Mouse (Mus musculus) embryonic facial prominence, embryonic 10.5 days (tissue): ENCODE measurements at regions not wholly inside any gene's neighbourhood (a gene's known extent, or its start where the extent isn't known, plus 50 kb on each side); places are given as distances from the start of the nearest gene placed in this dataset.
A peak's percentile ranks its signal among the peaks of the same experiment; 100 is the strongest.

Experiments used
- DNase-seq: peaks from one replicate; pipeline ENCODE4 v3.0.0-alpha.2; 2017; ENCODE audit warnings: low spot score
- H3K27ac ChIP-seq: fragments of 300-500 bp; sonication (generic); replicated peaks from 2 replicates; pipeline ENCODE4 v1.5.1; 2016; ENCODE audit warnings: mild to moderate bottlenecking
- H3K27me3 ChIP-seq: fragments of 300-500 bp; sonication (generic); replicated peaks from 2 replicates; pipeline ENCODE4 v1.6.1; 2016; ENCODE audit warnings: low read depth, mild to moderate bottlenecking; ENCODE audit not compliant: poor library complexity, severe bottlenecking
- H3K36me3 ChIP-seq: fragments of 300-500 bp; sonication (generic); replicated peaks from 2 replicates; pipeline ENCODE4 v1.6.1; 2016; ENCODE audit warnings: mild to moderate bottlenecking, moderate library complexity
- H3K4me1 ChIP-seq: fragments of 300-500 bp; sonication (generic); 2 replicates; pipeline ENCODE4 v1.6.1; 2016
- H3K4me3 ChIP-seq: fragments of 300-500 bp; sonication (generic); 2 replicates; pipeline ENCODE4 v1.5.1; 2016; ENCODE audit warnings: mild to moderate bottlenecking, moderate library complexity
- H3K9me3 ChIP-seq: fragments of 300-500 bp; sonication (generic); 2 replicates; pipeline ENCODE4 v1.6.1; 2016; ENCODE audit warnings: mild to moderate bottlenecking
- WGBS: fragments of 180-500 bp; shearing (Covaris S2); methylation state at CpG from one replicate; pipeline ENCODE4 v1.1.7; 2016; 5-methylcytosine and 5-hydroxymethylcytosine counted together

DNA sequence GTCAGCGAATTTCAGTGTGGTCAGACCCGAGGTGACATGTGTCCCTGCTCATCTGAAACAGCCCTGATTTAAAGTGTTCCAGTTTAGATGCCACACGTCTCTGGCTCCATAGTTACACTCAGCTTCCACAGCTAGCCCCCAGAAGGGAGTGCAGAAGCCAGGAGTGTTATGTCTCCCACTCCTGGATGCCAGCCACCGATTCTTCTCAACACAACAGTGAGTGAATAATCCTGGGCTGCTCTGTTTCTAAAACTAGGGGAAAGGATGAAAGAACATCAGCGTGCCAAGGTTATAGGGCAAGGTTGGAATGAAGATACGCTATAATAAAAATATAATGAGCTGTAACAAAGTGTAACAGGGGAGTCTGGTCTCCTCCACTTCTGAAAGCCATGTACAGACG, 51.5 kb upstream of the Stmnd1 start:
- Histone ChIP-seq H3K27me3 (no peaks in the 10 kb centered on the region), H3K27ac (no peak overlapping the region), H3K36me3 (no peaks in the 10 kb centered on the region), H3K4me1 (peaks cover 12% of the 10 kb centered on the region), H3K9me3 (no peaks in the 10 kb centered on the region), H3K4me3 (no peak overlapping the region)
- 87% methylated on average over 7 of the region's 7 CpGs for WGBS
- DNase-seq: no peak

DNA sequence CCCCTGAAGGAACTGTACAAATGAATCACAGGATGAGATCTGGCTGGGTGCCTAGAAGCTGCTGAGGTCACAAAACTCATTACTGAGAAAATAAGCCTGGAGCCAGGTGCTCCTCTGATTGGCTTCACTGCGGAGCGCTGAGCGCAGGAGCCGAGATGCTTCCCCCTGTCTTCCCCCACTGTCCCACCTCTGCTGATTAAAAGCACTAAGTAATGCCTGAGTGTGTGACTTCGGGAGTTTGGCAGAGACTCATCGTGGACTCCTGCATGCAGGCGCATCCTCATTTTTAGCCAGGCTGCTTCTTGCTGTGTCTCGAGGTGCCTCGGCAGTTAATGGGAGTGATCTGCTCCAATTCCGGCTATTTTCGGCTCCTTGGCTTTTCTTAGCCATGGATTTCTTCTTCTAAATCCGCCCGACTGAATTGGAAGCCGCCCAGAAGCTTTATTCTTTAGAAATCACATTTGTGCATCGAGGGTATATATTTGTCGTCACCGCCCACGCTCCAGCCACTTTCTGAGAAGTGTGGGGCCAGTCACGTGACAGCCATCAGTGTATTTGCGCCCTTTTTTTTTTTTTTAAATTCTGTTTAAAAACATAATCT, 55.3 kb upstream of the Stmnd1 start:
- Histone ChIP-seq H3K4me3 (no peak overlapping the region), H3K4me1 (peaks cover 14% of the 10 kb centered on the region), H3K27me3 (no peaks in the 10 kb centered on the region), H3K9me3 (no peaks in the 10 kb centered on the region), H3K36me3 (no peaks in the 10 kb centered on the region), H3K27ac (no peak overlapping the region)
- no peak for DNase-seq
- WGBS: 82% methylated on average over 20 of the region's 20 CpGs

DNA sequence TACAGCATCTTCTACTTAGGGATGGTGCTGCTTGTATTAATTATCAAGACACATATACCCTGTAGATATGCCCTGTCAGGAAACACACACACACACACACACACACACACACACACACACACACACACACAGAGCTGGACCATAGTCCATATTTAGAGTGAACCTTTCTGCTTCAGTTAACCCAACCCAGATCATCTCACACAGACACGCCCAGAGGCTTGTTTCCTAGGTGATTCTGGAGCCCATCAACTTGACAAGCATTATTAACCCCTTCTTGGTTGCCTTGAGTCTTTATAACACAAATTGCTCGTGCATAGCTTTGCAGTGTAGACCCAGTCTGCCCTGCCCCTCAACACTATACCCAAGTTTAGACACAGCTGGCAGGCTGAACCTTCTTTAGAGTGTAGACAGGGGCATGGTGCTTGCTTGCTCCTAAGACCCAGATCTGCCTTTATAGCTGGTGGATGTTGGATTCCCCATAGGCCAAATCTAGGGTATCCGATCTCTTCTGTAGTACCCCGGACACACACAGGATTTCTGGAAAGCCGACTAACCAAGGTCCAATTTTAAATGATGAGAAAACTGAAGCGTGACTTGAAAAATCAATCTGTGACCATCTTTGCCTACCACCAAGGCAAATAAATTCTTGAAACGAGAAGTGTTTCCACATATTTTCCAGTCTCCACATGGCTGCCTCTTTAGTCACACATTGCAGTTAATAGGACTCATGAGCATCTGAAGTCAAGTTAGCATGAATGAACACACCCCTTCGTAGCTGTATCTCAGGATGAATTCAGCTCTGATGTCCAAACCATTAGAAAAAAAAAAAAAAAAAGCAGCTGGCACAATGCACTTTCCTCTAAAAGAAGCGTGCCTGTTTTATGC, 56.3 kb upstream of the Stmnd1 start:
- no peaks in the 10 kb centered on the region for H3K36me3 ChIP-seq
- H3K4me1 ChIP-seq: peaks cover 14% of the 10 kb centered on the region
- no peak overlapping the region for H3K4me3 ChIP-seq
- DNase-seq: peak; percentile 21
- no peak overlapping the region for H3K27ac ChIP-seq
- no peaks in the 10 kb centered on the region for H3K9me3 ChIP-seq
- WGBS: 76% methylated on average over 9 of the region's 9 CpGs
- H3K27me3 ChIP-seq: no peaks in the 10 kb centered on the region

DNA sequence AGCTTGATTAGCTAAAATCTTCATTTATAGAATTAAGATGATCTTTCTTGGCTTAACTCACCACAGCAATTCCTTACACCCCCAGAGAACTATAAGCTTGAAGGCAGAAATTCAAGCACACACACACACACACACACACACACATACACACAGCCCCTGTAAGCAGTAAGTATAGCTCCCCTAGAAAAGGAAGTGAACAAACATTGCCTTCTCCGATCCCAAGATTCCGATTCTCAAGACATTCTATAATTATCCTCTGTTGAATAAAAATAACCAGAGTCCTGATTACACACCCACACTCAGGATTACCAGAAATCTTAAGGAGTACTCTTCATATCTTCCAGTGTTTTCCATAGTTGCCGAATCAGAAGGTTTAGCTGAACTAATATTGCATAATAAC, 70.0 kb upstream of the Stmnd1 start:
- H3K36me3 ChIP-seq: no peaks in the 10 kb centered on the region
- no peaks in the 10 kb centered on the region for H3K27me3 ChIP-seq
- no peak overlapping the region for H3K4me3 ChIP-seq
- 87% methylated on average over 3 of the region's 3 CpGs for WGBS
- no peak overlapping the region for H3K27ac ChIP-seq
- no peaks in the 10 kb centered on the region for H3K9me3 ChIP-seq
- DNase-seq: no peak
- peaks cover 9% of the 10 kb centered on the region for H3K4me1 ChIP-seq

DNA sequence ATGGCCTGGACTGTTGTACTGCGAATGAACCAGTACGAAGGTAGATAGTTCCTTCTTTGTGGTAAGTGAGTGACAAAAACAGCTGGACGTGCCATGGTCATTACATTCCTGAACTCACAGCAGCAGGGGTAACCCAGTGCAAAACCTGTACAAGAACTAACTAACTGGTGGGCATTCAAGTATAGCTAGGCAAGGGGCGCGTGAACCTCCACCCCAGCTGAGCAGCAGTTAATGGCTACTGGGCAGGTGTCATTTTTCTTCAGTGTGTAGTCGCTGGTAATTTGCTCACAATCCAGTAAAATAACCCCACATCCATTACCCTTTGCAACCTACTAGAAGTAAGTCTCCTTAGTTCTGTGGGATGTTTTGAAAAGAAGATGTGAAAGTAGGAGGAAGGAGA, 70.9 kb upstream of the Stmnd1 start:
- no peak overlapping the region for H3K4me3 ChIP-seq
- peaks cover 9% of the 10 kb centered on the region for H3K4me1 ChIP-seq
- H3K27ac ChIP-seq: no peak overlapping the region
- no peaks in the 10 kb centered on the region for H3K36me3 ChIP-seq
- DNase-seq: no peak
- H3K9me3 ChIP-seq: no peaks in the 10 kb centered on the region
- no peaks in the 10 kb centered on the region for H3K27me3 ChIP-seq
- 90% methylated on average over 6 of the region's 6 CpGs for WGBS

DNA sequence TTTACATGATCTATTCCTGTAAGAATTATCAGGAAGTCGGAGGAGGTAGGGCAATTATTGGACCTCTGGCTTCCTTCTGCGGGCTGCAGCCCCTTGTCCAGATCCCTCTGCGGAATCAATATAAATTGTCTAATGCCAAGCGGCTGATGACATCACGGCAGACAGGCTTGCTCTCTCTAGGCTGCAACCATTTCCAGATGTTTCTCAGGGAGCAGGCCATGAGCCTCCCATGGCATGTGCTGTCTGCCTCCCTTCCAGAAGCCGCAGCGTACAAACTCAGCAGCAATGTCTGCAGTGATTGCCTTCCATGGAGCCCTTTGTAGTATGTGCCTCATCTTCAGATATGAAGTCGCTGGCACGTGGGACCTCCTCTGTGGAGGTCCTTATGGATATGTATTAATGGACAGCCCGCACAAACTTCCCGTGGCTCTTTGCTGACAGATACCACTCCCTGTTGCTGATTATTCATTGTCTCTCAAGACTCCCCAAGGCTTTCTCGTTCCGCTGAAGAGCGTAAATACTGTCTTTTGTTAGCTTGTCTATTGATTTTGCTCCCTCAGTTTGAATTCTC, 72.4 kb upstream of the Stmnd1 start:
- Histone ChIP-seq H3K9me3 (no peaks in the 10 kb centered on the region), H3K4me1 (peaks cover 9% of the 10 kb centered on the region), H3K27ac (no peak overlapping the region), H3K4me3 (no peak overlapping the region), H3K27me3 (no peaks in the 10 kb centered on the region), H3K36me3 (no peaks in the 10 kb centered on the region)
- DNase-seq: peak; percentile 51
- WGBS: 66% methylated on average over 14 of the region's 14 CpGs

DNA sequence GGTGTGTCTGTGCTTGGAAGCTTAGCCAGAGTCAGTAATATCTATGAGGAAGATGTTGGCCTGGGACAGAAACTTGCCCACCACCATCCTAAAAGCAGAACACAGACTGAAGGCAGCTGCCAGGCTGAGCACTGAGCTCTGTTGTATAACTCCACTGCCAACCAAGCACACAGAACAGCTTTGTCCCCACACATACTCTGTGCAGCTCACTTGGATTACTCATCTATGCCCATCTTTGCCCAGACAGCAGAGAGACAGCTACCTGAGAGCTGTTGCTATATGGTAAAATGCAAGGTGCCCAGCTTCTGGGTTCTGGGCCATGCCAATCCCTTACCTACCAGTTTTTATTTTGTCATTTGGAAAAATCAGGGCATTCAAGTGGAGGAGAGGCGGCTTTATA, 80.4 kb upstream of the Stmnd1 start:
- no peaks in the 10 kb centered on the region for H3K4me1 ChIP-seq
- no peak overlapping the region for H3K4me3 ChIP-seq
- no peaks in the 10 kb centered on the region for H3K27me3 ChIP-seq
- H3K9me3 ChIP-seq: no peaks in the 10 kb centered on the region
- DNase-seq: no peak
- 94% methylated on average over 1 of the region's 1 CpGs for WGBS
- H3K27ac ChIP-seq: no peak overlapping the region
- no peaks in the 10 kb centered on the region for H3K36me3 ChIP-seq

DNA sequence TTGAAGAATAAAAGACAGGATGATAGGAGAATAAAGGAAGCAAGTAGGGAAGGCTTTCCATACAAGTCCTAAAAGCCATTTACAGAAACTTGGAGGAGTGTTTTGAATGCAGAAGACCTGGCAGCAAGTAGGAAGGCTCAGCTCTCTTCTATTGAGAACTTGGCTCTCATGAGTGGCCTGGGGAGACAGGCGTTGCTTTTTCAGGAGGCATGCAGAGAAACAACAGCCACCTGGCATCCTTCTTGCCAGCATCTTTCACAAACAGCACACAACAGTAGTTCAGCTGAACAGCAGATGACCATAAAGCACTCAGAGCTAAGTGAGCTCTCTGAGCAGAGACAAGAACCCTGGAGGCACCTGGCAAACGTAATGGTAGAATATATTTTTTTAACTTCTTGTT, 83.8 kb upstream of the Stmnd1 start:
- DNase-seq: no peak
- no peaks in the 10 kb centered on the region for H3K4me1 ChIP-seq
- H3K27ac ChIP-seq: no peak overlapping the region
- no peaks in the 10 kb centered on the region for H3K9me3 ChIP-seq
- H3K4me3 ChIP-seq: no peak overlapping the region
- no peaks in the 10 kb centered on the region for H3K36me3 ChIP-seq
- 88% methylated on average over 2 of the region's 2 CpGs for WGBS
- no peaks in the 10 kb centered on the region for H3K27me3 ChIP-seq

DNA sequence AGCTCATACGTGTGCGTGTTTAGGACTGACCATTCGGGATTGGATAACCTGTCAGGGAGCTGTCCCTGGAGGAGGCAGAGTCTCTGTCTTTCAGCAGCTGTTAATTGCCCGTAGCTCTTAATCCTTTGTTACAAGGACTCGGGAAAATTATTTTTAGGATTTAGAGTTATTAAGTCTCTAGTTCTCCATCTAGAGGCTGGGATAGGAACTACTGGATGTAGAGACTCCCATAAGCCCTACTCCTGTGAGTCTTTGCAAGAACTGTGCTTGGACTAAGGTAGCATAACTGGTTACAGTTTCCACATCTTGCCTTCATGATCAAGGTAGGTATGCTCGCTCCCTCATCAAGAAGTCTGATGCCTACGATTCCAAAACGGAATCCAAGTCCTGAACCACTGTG, 90.7 kb upstream of the Stmnd1 start:
- Histone ChIP-seq H3K4me1 (peaks cover 13% of the 10 kb centered on the region), H3K27ac (no peak overlapping the region), H3K27me3 (no peaks in the 10 kb centered on the region), H3K36me3 (no peaks in the 10 kb centered on the region), H3K9me3 (no peaks in the 10 kb centered on the region), H3K4me3 (no peak overlapping the region)
- WGBS: 81% methylated on average over 8 of the region's 8 CpGs
- no peak for DNase-seq

DNA sequence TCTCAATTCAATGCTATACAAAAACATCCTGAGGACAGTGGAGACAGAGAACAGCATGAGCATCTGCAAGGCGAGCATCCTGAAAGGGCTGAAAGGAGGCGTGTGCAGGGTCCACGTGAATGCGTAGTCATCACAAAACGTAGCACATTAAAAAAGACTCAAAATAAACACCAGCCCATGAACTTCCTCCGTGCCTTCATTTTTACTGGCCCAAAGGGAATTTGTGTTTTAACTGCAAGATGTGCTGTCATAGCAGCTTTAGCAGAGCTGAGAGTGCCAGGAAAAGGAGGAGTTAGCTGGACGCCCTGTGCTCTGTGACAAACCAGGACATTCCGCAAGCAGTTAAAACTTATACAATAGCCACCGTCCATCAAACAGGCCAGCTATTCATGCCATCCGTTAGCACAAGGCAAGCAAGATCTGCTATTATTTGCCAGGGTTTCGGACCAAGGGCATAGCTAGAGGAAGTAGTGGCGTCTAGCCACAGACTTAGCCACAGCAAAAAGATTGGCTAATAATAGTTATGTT, 92.9 kb upstream of the Stmnd1 start:
- H3K27ac ChIP-seq: no peak overlapping the region
- DNase-seq: no peak
- H3K27me3 ChIP-seq: no peaks in the 10 kb centered on the region
- H3K4me1 ChIP-seq: peaks cover 13% of the 10 kb centered on the region
- no peaks in the 10 kb centered on the region for H3K9me3 ChIP-seq
- no peak overlapping the region for H3K4me3 ChIP-seq
- no peaks in the 10 kb centered on the region for H3K36me3 ChIP-seq
- WGBS: 52% methylated on average over 12 of the region's 12 CpGs

DNA sequence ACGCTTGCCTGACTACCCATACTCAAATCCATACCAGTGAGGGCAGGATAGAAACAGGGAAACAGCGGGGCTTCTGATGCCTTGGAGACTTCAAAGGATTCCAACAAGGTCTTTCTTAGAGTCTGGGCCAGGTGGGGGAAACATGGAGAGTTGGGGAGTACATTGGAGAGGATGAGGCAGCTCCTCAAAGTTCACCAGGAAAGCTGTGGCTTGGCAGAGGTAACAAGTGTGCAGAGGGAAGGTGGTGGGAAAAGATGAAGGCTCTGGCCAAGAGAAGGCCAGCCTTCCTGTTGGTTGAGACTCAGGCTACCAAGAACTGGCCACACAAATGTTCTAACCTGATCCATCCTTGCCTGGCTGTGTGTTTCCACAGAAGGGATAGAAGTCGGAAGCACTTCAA, 93.6 kb upstream of the Stmnd1 start:
- no peak for DNase-seq
- Histone ChIP-seq H3K36me3 (no peaks in the 10 kb centered on the region), H3K9me3 (no peaks in the 10 kb centered on the region), H3K4me1 (peaks cover 13% of the 10 kb centered on the region), H3K4me3 (no peak overlapping the region), H3K27ac (no peak overlapping the region), H3K27me3 (no peaks in the 10 kb centered on the region)
- WGBS: 87% methylated on average over 3 of the region's 3 CpGs

DNA sequence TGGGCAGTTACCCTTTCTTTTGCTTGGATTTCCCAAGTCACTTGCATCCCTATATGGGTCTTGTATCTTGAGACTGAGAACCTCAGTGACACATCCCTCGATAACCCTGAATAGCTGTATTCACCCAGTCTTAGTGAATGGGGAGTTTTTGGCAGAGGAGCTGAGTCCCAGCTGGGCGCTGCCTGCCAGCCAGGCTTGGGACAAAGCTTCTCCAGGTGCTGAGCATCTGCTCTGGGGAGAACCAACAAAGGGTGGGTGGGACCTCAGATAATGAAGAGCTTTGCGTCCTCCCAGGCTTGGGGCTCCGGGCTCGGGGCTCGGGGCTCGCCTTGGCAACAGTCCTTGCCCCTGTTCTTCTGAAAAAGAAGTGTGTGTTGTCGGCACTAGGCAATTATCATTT, 100.4 kb upstream of the Stmnd1 start:
- no peak for DNase-seq
- H3K4me3 ChIP-seq: no peak overlapping the region
- no peaks in the 10 kb centered on the region for H3K9me3 ChIP-seq
- H3K27me3 ChIP-seq: no peaks in the 10 kb centered on the region
- no peak overlapping the region for H3K27ac ChIP-seq
- WGBS: 27% methylated on average over 8 of the region's 8 CpGs
- H3K36me3 ChIP-seq: no peaks in the 10 kb centered on the region
- H3K4me1 ChIP-seq: peaks cover 7% of the 10 kb centered on the region

DNA sequence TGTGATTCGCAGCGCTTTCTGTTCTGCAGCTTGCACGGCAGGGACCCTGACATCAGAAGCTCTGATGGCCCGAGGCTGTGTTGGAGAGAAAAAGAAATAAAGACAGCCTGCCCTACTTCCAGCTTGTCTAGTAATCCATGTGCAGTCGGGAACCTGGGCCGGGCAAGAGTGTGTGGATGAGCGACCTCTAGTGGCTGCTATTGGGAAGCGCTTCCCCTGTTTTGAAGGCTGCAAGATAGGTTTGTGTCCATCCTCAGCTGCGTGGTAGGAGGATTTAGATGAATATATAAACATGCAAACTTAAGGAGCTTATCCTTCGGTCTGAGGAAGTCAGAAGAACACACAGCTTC, 111.5 kb upstream of the Stmnd1 start:
- Histone ChIP-seq H3K27ac (peak overlapping the region; percentile 2; the same call in 1 of the 2 replicates), H3K4me1 (peaks cover 20% of the 10 kb centered on the region), H3K36me3 (no peaks in the 10 kb centered on the region), H3K9me3 (no peaks in the 10 kb centered on the region), H3K4me3 (peak overlapping the region; percentile 40), H3K27me3 (no peaks in the 10 kb centered on the region)
- peak; percentile 83 for DNase-seq
- WGBS: 2% methylated on average over 10 of the region's 10 CpGs
